Mouse (Mus musculus) forebrain, embryonic 15.5 days (tissue): ENCODE measurements around the gene Espn. TPM values are rescaled to one million over a fixed set of nuclear protein-coding genes. Genes with fewer than 3 reads are reported as not detected.

Experiments used
- ATAC-seq: fragments of 200-750 bp; cut with Nextera tagmentation; replicated peaks from 2 replicates; pipeline ENCODE4 v1.8.0; 2017; ENCODE audit warnings: mild to moderate bottlenecking, moderate TSS enrichment, moderate library complexity
- H3K27ac ChIP-seq: fragments of 300-500 bp; sonication (generic); replicated peaks from 2 replicates; pipeline ENCODE4 v1.5.1; 2015; ENCODE audit warnings: mild to moderate bottlenecking, inconsistent platforms
- H3K27me3 ChIP-seq: fragments of 300-500 bp; sonication (generic); 2 replicates; pipeline ENCODE4 v1.6.1; 2015; ENCODE audit warnings: inconsistent platforms
- H3K36me3 ChIP-seq: fragments of 300-500 bp; sonication (generic); 2 replicates; pipeline ENCODE4 v1.6.1; 2015; ENCODE audit warnings: mild to moderate bottlenecking, inconsistent platforms
- H3K4me1 ChIP-seq: fragments of 300-500 bp; sonication (generic); 2 replicates; pipeline ENCODE4 v1.6.1; 2015; ENCODE audit warnings: inconsistent platforms
- H3K4me2 ChIP-seq: fragments of 300-500 bp; sonication (generic); replicated peaks from 2 replicates; pipeline ENCODE4 v1.6.1; 2015; ENCODE audit warnings: mild to moderate bottlenecking, inconsistent platforms
- H3K4me3 ChIP-seq: fragments of 300-500 bp; sonication (generic); 2 replicates; pipeline ENCODE4 v1.5.1; 2015; ENCODE audit warnings: mild to moderate bottlenecking, inconsistent platforms
- H3K9ac ChIP-seq: fragments of 300-500 bp; sonication (generic); replicated peaks from 2 replicates; pipeline ENCODE4 v1.6.1; 2015; ENCODE audit warnings: mild to moderate bottlenecking, inconsistent platforms
- H3K9me3 ChIP-seq: fragments of 300-500 bp; sonication (generic); 2 replicates; pipeline ENCODE4 v1.6.1; 2016; ENCODE audit warnings: inconsistent platforms
- WGBS: fragments of 180-500 bp; shearing (Covaris S2); methylation state at CpG from one replicate; pipeline ENCODE4 v1.1.7; 2015; ENCODE audit warnings: mixed read lengths; 5-methylcytosine and 5-hydroxymethylcytosine counted together
- polyA plus RNA-seq: library from polyadenylated mRNA; unstranded; fragments of >200 nt; fragmentation: Nextera tagmentation; extraction: Ambion mirVana; gene quantifications from 2 replicates; pipeline ENCODE4 v1.2.1, GENCODE M21; 2015

The Espn gene
- polyA plus RNA-seq, 1 experiment from 2014 or later, result 0.10 TPM

- no peak overlapping the region for H3K27ac ChIP-seq
- 28% methylated on average over 6 of the region's 6 CpGs for WGBS
- H3K9ac ChIP-seq, result no peak overlapping the region
- peaks cover 21% of the 10 kb centered on the region for H3K27me3 ChIP-seq
- H3K4me3 ChIP-seq, result no peak overlapping the region
- no peaks in the 10 kb centered on the region for H3K36me3 ChIP-seq
- peaks cover 13% of the 10 kb centered on the region for H3K4me1 ChIP-seq
- H3K4me2 ChIP-seq, result no peak overlapping the region
- no peak; the same call in 1 of the 2 replicates for ATAC-seq
- no peaks in the 10 kb centered on the region for H3K9me3 ChIP-seq
Observed at GRCm38 (mm10) chr4:152140441-152140840, 11.7 kb downstream of the Espn start.

GRCm38 (mm10) chr4:152138497-152139260 lies 13.5 kb downstream of the Espn start:
- WGBS, result 3% methylated on average over 51 of the region's 51 CpGs
- Histone ChIP-seq H3K36me3 (no peaks in the 10 kb centered on the region), H3K27ac (no peak overlapping the region), H3K4me3 (peak overlapping the region; percentile 38), H3K9ac (no peak overlapping the region), H3K4me2 (peak overlapping the region; percentile 55), H3K9me3 (no peaks in the 10 kb centered on the region), H3K4me1 (peaks cover 13% of the 10 kb centered on the region), H3K27me3 (peaks cover 29% of the 10 kb centered on the region)
- ATAC-seq, result peak; percentile 60

GRCm38 (mm10) chr4:152136876-152137250 lies 15.3 kb downstream of the Espn start:
- Histone ChIP-seq H3K9ac (no peak overlapping the region), H3K36me3 (no peaks in the 10 kb centered on the region), H3K4me3 (no peak overlapping the region), H3K4me1 (peaks cover 20% of the 10 kb centered on the region), H3K9me3 (no peaks in the 10 kb centered on the region), H3K4me2 (no peak overlapping the region), H3K27me3 (peaks cover 47% of the 10 kb centered on the region), H3K27ac (no peak overlapping the region)
- 88% methylated on average over 2 of the region's 2 CpGs for WGBS
- ATAC-seq, result no peak

- 30% methylated on average over 6 of the region's 6 CpGs for whole genome bisulfite sequencing
- H3K4me3 ChIP-seq, result no peak overlapping the region
- no peaks in the 10 kb centered on the region for H3K36me3 ChIP-seq
- ATAC-seq, result no peak
- H3K27ac ChIP-seq, result no peak overlapping the region
- peaks cover 52% of the 10 kb centered on the region for H3K27me3 ChIP-seq
- H3K9ac ChIP-seq, result no peak overlapping the region
- no peak overlapping the region for H3K4me2 ChIP-seq
- no peaks in the 10 kb centered on the region for H3K9me3 ChIP-seq
- peaks cover 22% of the 10 kb centered on the region for H3K4me1 ChIP-seq
Observed at GRCm38 (mm10) chr4:152136112-152136875, 15.9 kb downstream of the Espn start.

- H3K9me3 ChIP-seq, result no peaks in the 10 kb centered on the region
- no peaks in the 10 kb centered on the region for H3K36me3 ChIP-seq
- 83% methylated on average over 12 of the region's 12 CpGs for WGBS
- H3K4me2 ChIP-seq, result no peak overlapping the region
- no peak overlapping the region for H3K27ac ChIP-seq
- H3K27me3 ChIP-seq, result peaks cover 58% of the 10 kb centered on the region
- ATAC-seq, result no peak
- no peak overlapping the region for H3K4me3 ChIP-seq
- no peak overlapping the region for H3K9ac ChIP-seq
- peaks cover 31% of the 10 kb centered on the region for H3K4me1 ChIP-seq
Observed at GRCm38 (mm10) chr4:152135363-152135762, 16.8 kb downstream of the Espn start.

- peaks cover 62% of the 10 kb centered on the region for H3K27me3 ChIP-seq
Observed at GRCm38 (mm10) chr4:152134507-152134906, 17.7 kb downstream of the Espn start.

GRCm38 (mm10) chr4:152133213-152133612 lies 19.0 kb downstream of the Espn start:
- no peak overlapping the region for H3K4me3 ChIP-seq
- no peak for ATAC-seq
- H3K4me2 ChIP-seq, result no peak overlapping the region
- peaks cover 65% of the 10 kb centered on the region for H3K27me3 ChIP-seq
- H3K4me1 ChIP-seq, result peaks cover 24% of the 10 kb centered on the region
- no peaks in the 10 kb centered on the region for H3K9me3 ChIP-seq
- H3K36me3 ChIP-seq, result no peaks in the 10 kb centered on the region
- 57% methylated on average over 5 of the region's 5 CpGs for WGBS
- no peak overlapping the region for H3K9ac ChIP-seq
- H3K27ac ChIP-seq, result no peak overlapping the region

More at GRCm38 (mm10) chr4:152134507-152134906, 17.7 kb downstream of the Espn start:
- Histone ChIP-seq H3K27ac (no peak overlapping the region), H3K4me1 (peaks cover 32% of the 10 kb centered on the region), H3K36me3 (no peaks in the 10 kb centered on the region), H3K9ac (no peak overlapping the region), H3K4me3 (no peak overlapping the region), H3K4me2 (no peak overlapping the region), H3K9me3 (no peaks in the 10 kb centered on the region)
- no peak for ATAC-seq

- H3K27me3 ChIP-seq, result peaks cover 67% of the 10 kb centered on the region
- H3K4me3 ChIP-seq, result no peak overlapping the region
- H3K9me3 ChIP-seq, result no peaks in the 10 kb centered on the region
- H3K4me1 ChIP-seq, result peaks cover 24% of the 10 kb centered on the region
- no peak overlapping the region for H3K9ac ChIP-seq
- H3K4me2 ChIP-seq, result no peak overlapping the region
- no peaks in the 10 kb centered on the region for H3K36me3 ChIP-seq
- no peak overlapping the region for H3K27ac ChIP-seq
- 17% methylated on average over 10 of the region's 10 CpGs for WGBS
- no peak for ATAC-seq
Observed at GRCm38 (mm10) chr4:152132772-152133169, 19.4 kb downstream of the Espn start.

GRCm38 (mm10) chr4:152131809-152132771 lies 20.1 kb downstream of the Espn start:
- peak overlapping the region; percentile 47 for H3K4me2 ChIP-seq
- peak overlapping the region; percentile 30 for H3K4me3 ChIP-seq
- WGBS, result 2% methylated on average over 50 of the region's 50 CpGs

GRCm38 (mm10) chr4:152130771-152131653 lies 21.2 kb downstream of the Espn start:
- Histone ChIP-seq H3K4me3 (peak overlapping the region; percentile 30), H3K9me3 (no peaks in the 10 kb centered on the region), H3K27me3 (peaks cover 83% of the 10 kb centered on the region), H3K9ac (peak overlapping the region; percentile 19; the same call in 1 of the 2 replicates), H3K27ac (no peak overlapping the region), H3K36me3 (no peaks in the 10 kb centered on the region), H3K4me2 (peak overlapping the region; percentile 47), H3K4me1 (peaks cover 31% of the 10 kb centered on the region)
- WGBS, result under 1% methylated on average over 85 of the region's 85 CpGs
- ATAC-seq, result peak; percentile 85

More at GRCm38 (mm10) chr4:152131809-152132771, 20.1 kb downstream of the Espn start:
- H3K4me1 ChIP-seq, result peaks cover 24% of the 10 kb centered on the region
- H3K27me3 ChIP-seq, result peaks cover 73% of the 10 kb centered on the region
- H3K36me3 ChIP-seq, result no peaks in the 10 kb centered on the region
- H3K9me3 ChIP-seq, result no peaks in the 10 kb centered on the region
- no peak for ATAC-seq
- H3K9ac ChIP-seq, result no peak overlapping the region
- H3K27ac ChIP-seq, result no peak overlapping the region

GRCm38 (mm10) chr4:152129395-152129930 lies 22.7 kb downstream of the Espn start:
- Histone ChIP-seq H3K36me3 (no peaks in the 10 kb centered on the region), H3K4me2 (no peak overlapping the region), H3K27ac (no peak overlapping the region), H3K9me3 (no peaks in the 10 kb centered on the region), H3K4me1 (peaks cover 41% of the 10 kb centered on the region), H3K9ac (no peak overlapping the region), H3K4me3 (no peak overlapping the region), H3K27me3 (peaks cover 98% of the 10 kb centered on the region)
- WGBS, result 24% methylated on average over 13 of the region's 13 CpGs
- ATAC-seq, result no peak
